Mouse (Mus musculus): ENCODE measurements around the gene Tmem274. TPM values are rescaled to one million over a fixed set of nuclear protein-coding genes. Genes with fewer than 3 reads are reported as not detected.

The Tmem274 gene
- polyA plus RNA-seq, 2 experiments, result not detected

- peak; percentile 98 for TF ChIP-seq POLR2A (IDR thresholded peaks at IDR 0.05; ENCODE audit: borderline replicate concordance, extremely low read depth, insufficient read depth, insufficient read length)
- H3K4me1 ChIP-seq (ENCODE audit: control insufficient read depth, insufficient read depth, low read length), result peaks cover 17% of the 10 kb centered on the region
- no peaks in the 10 kb centered on the region for H3K9me3 ChIP-seq (ENCODE audit: control insufficient read depth, low read length)
- under 1% methylated on average over 35 of the region's 36 CpGs for WGBS
- H3K4me2 ChIP-seq (replicated peaks; ENCODE audit: low read depth, low read length, severe bottlenecking), result peak overlapping the region; percentile 58
- DNase-seq (ENCODE audit: low spot score), result peak; percentile 96
- H3K4me3 ChIP-seq (replicated peaks; ENCODE audit: low read length), result peak overlapping the region; percentile 33
- peak; percentile 96 for ATAC-seq (ENCODE audit: low FRiP score, low read depth)
- H3K27me3 ChIP-seq (ENCODE audit: control insufficient read depth, insufficient read depth, low read length), result no peaks in the 10 kb centered on the region
- peak overlapping the region; percentile 65 for H3K9ac ChIP-seq (ENCODE audit: low read depth, low read length, severe bottlenecking)
- peak overlapping the region; percentile 92 for H3K27ac ChIP-seq (replicated peaks; ENCODE audit: low read depth, low read length)
- H3K36me3 ChIP-seq (ENCODE audit: control insufficient read depth, insufficient read depth, low read length), result no peaks in the 10 kb centered on the region
These were observed 32.0 kb upstream of the Tmem274 start for GRCm38 (mm10) chr4:149444964-149445701.

DNA sequence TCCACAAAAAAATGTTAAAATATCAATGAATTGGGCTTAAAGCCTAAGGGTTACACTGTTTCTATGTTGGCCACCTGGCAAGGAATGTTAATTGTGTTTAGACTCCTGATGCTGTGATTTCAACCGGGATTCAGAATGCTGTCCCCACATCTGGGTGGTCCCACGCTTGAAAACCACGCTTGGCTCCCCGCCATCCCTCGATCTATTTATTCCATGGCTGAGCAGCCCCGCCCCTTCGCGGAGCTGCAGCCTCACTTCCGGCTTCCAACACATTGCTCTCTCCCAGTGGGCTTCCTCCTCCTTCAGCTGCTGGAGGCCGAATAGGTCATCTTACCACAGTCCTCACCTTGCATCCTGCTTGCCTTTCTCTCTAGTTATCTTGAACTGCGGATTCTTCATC lies 31.3 kb upstream of the Tmem274 start:
- 5% methylated on average over 11 of the region's 11 CpGs for WGBS
- Histone ChIP-seq H3K9me3 (ENCODE audit: control insufficient read depth, low read length) (no peaks in the 10 kb centered on the region), H3K9ac (ENCODE audit: low read depth, low read length, severe bottlenecking) (0 out of 2 replicates have a peak overlapping the region, but pooled peaks have one; percentile 65), H3K4me2 (replicated peaks; ENCODE audit: low read depth, low read length, severe bottlenecking) (peak overlapping the region; percentile 58), H3K27me3 (ENCODE audit: control insufficient read depth, insufficient read depth, low read length) (no peaks in the 10 kb centered on the region), H3K4me1 (ENCODE audit: control insufficient read depth, insufficient read depth, low read length) (peaks cover 13% of the 10 kb centered on the region), H3K27ac (replicated peaks; ENCODE audit: low read depth, low read length) (peak overlapping the region; percentile 92), H3K36me3 (ENCODE audit: control insufficient read depth, insufficient read depth, low read length) (no peaks in the 10 kb centered on the region), H3K4me3 (replicated peaks; ENCODE audit: low read length) (peak overlapping the region; percentile 33; the same call in 1 of the 2 replicates)
- TF ChIP-seq POLR2A (IDR thresholded peaks at IDR 0.05; ENCODE audit: borderline replicate concordance, extremely low read depth, insufficient read depth, insufficient read length), result no peak
- ATAC-seq (ENCODE audit: low FRiP score, low read depth) (peak; percentile 47), DNase-seq (ENCODE audit: low spot score) (peak; percentile 86)

- H3K9me3 ChIP-seq (ENCODE audit: control insufficient read depth, low read length), result no peaks in the 10 kb centered on the region
- H3K36me3 ChIP-seq (ENCODE audit: control insufficient read depth, insufficient read depth, low read length), result no peaks in the 10 kb centered on the region
- 50% methylated on average over 1 of the region's 1 CpGs for WGBS
- ATAC-seq (ENCODE audit: low FRiP score, low read depth) (no peak), DNase-seq (ENCODE audit: low spot score) (no peak)
- peak overlapping the region; percentile 58; the same call in 1 of the 2 replicates for H3K4me2 ChIP-seq (replicated peaks; ENCODE audit: low read depth, low read length, severe bottlenecking)
- H3K27me3 ChIP-seq (ENCODE audit: control insufficient read depth, insufficient read depth, low read length), result no peaks in the 10 kb centered on the region
- H3K4me3 ChIP-seq (replicated peaks; ENCODE audit: low read length), result no peak overlapping the region
- peak overlapping the region; percentile 92; the same call in 1 of the 2 replicates for H3K27ac ChIP-seq (replicated peaks; ENCODE audit: low read depth, low read length)
- H3K4me1 ChIP-seq (ENCODE audit: control insufficient read depth, insufficient read depth, low read length), result peaks cover 13% of the 10 kb centered on the region
- no peak for TF ChIP-seq POLR2A (IDR thresholded peaks at IDR 0.05; ENCODE audit: borderline replicate concordance, extremely low read depth, insufficient read depth, insufficient read length)
- no peak overlapping the region for H3K9ac ChIP-seq (ENCODE audit: low read depth, low read length, severe bottlenecking)
These were observed 30.9 kb upstream of the Tmem274 start for GRCm38 (mm10) chr4:149446309-149446708.

DNA sequence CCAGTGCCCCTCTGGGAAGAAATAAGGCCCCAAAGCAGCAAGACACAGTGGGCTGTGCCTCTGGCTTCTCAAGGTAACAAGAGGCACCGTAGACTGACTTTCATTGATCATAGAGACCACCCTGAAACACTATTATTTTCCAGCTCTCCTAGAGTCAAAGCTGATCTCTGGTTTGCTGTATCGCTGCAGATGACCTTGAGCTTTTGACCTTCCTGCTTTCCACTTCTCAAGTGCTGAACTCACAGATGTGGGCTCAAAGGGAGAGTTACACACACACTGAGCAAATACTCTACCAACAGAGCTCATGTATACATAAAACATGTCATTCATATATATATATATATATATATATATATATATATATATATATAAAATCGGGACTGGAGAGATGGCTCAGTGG lies 26.5 kb upstream of the Tmem274 start:
- H3K4me1 ChIP-seq (ENCODE audit: control insufficient read depth, insufficient read depth, low read length), result 0 out of 2 replicates have a peak, but pooled peaks cover under 1% of the 10 kb centered on the region
- no peaks in the 10 kb centered on the region for H3K9me3 ChIP-seq (ENCODE audit: control insufficient read depth, low read length)
- H3K36me3 ChIP-seq (ENCODE audit: control insufficient read depth, insufficient read depth, low read length), result no peaks in the 10 kb centered on the region
- WGBS, result 87% methylated on average over 3 of the region's 3 CpGs
- H3K27ac ChIP-seq (replicated peaks; ENCODE audit: low read depth, low read length), result no peak overlapping the region
- ATAC-seq (ENCODE audit: low FRiP score, low read depth), result no peak
- no peak for TF ChIP-seq POLR2A (IDR thresholded peaks at IDR 0.05; ENCODE audit: borderline replicate concordance, extremely low read depth, insufficient read depth, insufficient read length)
- H3K9ac ChIP-seq (ENCODE audit: low read depth, low read length, severe bottlenecking), result no peak overlapping the region
- no peaks in the 10 kb centered on the region for H3K27me3 ChIP-seq (ENCODE audit: control insufficient read depth, insufficient read depth, low read length)
- H3K4me3 ChIP-seq (replicated peaks; ENCODE audit: low read length), result no peak overlapping the region
- no peak overlapping the region for H3K4me2 ChIP-seq (replicated peaks; ENCODE audit: low read depth, low read length, severe bottlenecking)
- DNase-seq (ENCODE audit: low spot score), result no peak

- no peak for ATAC-seq (ENCODE audit: low FRiP score, low read depth)
- Histone ChIP-seq H3K4me1 (ENCODE audit: control insufficient read depth, insufficient read depth, low read length) (no peaks in the 10 kb centered on the region), H3K27me3 (ENCODE audit: control insufficient read depth, insufficient read depth, low read length) (no peaks in the 10 kb centered on the region), H3K9ac (ENCODE audit: low read depth, low read length, severe bottlenecking) (no peak overlapping the region), H3K4me3 (replicated peaks; ENCODE audit: low read length) (no peak overlapping the region), H3K4me2 (replicated peaks; ENCODE audit: low read depth, low read length, severe bottlenecking) (no peak overlapping the region), H3K27ac (replicated peaks; ENCODE audit: low read depth, low read length) (no peak overlapping the region), H3K36me3 (ENCODE audit: control insufficient read depth, insufficient read depth, low read length) (no peaks in the 10 kb centered on the region), H3K9me3 (ENCODE audit: control insufficient read depth, low read length) (no peaks in the 10 kb centered on the region)
- no peak for DNase-seq (ENCODE audit: low spot score)
- 85% methylated on average over 4 of the region's 4 CpGs for WGBS
- TF ChIP-seq POLR2A (IDR thresholded peaks at IDR 0.05; ENCODE audit: borderline replicate concordance, extremely low read depth, insufficient read depth, insufficient read length), result no peak
These were observed 23.5 kb upstream of the Tmem274 start for GRCm38 (mm10) chr4:149453656-149454055.

Data from limb, embryonic 14.5 days (tissue).